Mouse (Mus musculus) splenic B cell, adult 2 months (primary cell): ENCODE results near the gene Cyth1.

Experiments used
- DNase-seq: peaks from one replicate; pipeline ENCODE4 v3.0.0-alpha.2; 2011; ENCODE audit warnings: low read depth, low spot score
- H3K27me3 ChIP-seq: 2 replicates; pipeline ENCODE4 v1.6.1; 2012; ENCODE audit warnings: mild to moderate bottlenecking, low read length, moderate library complexity, mixed read lengths; ENCODE audit not compliant: control insufficient read depth, poor library complexity, insufficient read depth, severe bottlenecking
- H3K36me3 ChIP-seq: 2 replicates; pipeline ENCODE4 v1.6.1; 2012; ENCODE audit warnings: mild to moderate bottlenecking, low read length, moderate library complexity, mixed read lengths; ENCODE audit not compliant: control insufficient read depth, poor library complexity, insufficient read depth, severe bottlenecking

The Cyth1 gene

DNA sequence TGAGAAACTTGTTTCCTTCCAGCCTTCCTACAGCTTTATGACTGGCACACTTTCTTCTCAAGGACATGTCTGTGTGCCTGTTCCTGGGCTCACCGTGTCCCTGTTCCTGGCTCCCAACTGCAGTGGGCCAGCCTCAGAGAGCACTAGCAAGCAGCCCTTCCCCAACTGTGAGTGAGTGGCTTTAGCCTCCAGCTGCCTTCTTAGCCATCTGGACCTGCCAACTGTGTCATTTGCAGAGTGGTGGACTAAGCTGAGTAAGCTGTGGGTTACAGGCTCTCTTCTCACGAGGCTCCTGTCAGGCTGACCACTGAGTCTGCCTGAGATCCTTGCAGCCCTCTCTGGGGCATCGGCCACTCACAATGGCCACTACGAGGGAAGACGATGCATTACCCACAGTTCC, 75.6 kb downstream of the Cyth1 start:
- peaks cover 19% of the 10 kb centered on the region for H3K36me3 ChIP-seq
- no peak for DNase-seq
- H3K27me3 ChIP-seq = no peaks in the 10 kb centered on the region

DNA sequence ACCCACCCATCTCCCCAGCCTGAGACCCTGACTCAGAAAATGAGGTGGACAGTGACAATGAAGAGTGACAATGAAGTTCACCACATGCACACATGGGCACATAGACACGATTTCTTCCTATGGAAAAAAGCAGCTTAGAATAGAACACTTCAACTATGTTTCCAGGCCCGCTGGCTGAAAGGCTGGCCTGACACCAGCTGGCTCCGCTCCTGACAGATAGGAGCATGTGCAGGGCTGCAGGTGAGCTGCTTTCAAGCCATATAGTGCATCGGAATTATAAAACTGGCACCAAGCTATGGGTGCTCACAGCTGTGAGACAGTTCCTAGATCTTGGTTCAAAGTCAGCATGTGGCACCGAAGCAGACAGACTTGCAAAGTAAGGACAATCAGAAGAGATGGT, 78.1 kb downstream of the Cyth1 start:
- no peaks in the 10 kb centered on the region for H3K27me3 ChIP-seq
- no peak for DNase-seq
- peaks cover 23% of the 10 kb centered on the region for H3K36me3 ChIP-seq

DNA sequence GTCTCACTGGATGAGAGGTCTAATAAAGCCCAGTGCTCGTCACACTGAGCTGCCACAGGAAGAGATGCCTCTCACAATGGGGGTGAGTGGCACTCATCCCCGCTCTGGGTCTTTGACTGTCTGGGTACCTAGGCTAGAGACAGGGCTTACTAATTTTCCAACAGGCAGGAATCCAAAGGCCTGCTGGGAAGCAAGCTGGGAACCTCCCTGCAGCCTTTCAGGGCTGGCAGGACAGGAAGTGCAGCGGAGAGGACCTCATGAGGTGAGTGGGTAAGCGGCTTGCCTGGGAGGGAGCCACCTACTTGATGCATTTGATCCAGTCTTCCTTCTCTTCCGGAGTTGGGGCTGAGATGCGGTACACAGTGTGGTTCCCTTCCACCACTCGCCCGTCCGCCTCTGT, 79.7 kb downstream of the Cyth1 start:
- H3K36me3 ChIP-seq = peaks cover 23% of the 10 kb centered on the region
- DNase-seq = no peak
- no peaks in the 10 kb centered on the region for H3K27me3 ChIP-seq

DNA sequence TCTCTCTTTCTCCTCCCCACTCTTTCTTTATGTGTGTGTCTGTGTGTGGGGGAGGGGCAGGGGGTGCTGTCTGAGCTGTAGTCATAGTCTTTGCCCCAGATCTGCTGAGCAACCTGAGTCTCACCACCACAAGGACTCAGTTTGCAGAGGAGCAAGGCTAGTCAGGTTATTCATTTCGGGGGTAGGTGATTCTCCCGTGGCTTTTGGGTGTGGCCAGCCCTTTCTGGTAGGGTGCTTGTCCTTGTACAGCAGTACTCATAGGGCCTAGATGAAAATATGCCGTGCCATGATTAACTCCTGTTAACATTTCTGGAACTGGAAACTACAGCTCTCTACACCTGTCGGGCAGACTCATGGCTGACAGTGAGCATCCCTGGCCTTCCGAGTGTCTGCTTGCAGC, 81.8 kb downstream of the Cyth1 start:
- Histone ChIP-seq H3K27me3 (no peaks in the 10 kb centered on the region), H3K36me3 (peaks cover 23% of the 10 kb centered on the region)
- DNase-seq = no peak

DNA sequence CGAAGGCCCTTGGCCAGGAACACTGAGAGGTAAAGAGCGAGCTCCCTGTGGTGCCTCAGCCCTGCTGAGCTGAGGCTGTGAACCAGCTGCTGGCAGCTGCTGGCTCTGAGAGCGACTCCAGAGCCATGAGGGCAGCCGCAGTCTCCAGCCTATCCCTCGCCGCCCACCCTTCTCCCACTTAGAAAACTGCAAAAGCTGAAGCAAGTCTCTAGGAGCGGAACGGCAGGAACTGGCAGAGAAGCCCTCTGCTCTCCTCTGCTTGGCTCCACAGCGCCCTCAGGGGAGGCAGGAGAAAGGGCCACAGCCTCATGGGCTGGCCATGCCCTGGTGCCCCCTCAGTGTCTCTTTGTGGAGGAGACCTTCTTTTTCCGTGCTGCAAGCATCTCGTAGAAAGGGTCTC, 82.7 kb downstream of the Cyth1 start:
- Histone ChIP-seq H3K27me3 (no peaks in the 10 kb centered on the region), H3K36me3 (peaks cover 23% of the 10 kb centered on the region)
- no peak for DNase-seq

DNA sequence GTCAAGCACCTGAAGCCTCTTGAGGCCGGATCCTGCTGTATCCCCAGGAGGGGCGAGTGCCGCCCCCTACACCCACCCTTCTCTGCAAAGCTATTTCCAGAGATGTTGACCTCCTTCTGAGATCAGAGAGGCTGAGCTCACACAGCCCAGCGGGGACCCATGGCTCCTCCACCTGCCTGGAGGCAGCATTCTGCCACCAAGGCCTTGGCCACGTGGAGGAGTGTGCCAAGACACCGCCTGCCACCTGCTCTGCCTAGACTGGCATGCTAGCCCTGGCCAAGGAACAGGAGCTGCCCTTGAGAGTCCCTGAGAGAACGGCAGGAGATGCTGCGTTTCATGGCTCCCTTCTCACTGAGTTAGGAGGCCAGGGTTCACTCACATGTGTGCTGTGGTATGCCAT, 83.8 kb downstream of the Cyth1 start:
- H3K36me3 ChIP-seq = peaks cover 20% of the 10 kb centered on the region
- DNase-seq = no peak
- no peaks in the 10 kb centered on the region for H3K27me3 ChIP-seq

DNA sequence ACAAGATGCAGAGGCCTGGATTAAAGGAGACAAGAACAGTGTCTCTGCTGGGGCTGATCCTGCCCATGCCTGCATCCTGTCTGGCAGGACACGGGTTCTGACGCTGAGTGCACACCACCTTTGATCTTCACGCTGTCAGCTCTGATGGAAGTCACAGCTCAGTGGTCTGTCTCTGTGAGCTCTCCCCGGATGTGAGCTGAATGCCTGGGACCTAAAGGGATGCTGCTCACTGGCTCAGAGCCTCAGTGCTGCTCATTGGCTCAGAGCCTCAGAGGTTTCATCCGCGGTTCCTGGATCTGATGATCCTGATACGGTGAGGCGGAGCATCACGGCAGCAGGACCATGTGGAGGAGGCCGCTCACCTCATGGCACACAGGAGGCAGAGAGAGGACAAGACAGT, 86.1 kb downstream of the Cyth1 start:
- DNase-seq = peak; percentile 74
- peaks cover 16% of the 10 kb centered on the region for H3K36me3 ChIP-seq
- no peaks in the 10 kb centered on the region for H3K27me3 ChIP-seq

DNA sequence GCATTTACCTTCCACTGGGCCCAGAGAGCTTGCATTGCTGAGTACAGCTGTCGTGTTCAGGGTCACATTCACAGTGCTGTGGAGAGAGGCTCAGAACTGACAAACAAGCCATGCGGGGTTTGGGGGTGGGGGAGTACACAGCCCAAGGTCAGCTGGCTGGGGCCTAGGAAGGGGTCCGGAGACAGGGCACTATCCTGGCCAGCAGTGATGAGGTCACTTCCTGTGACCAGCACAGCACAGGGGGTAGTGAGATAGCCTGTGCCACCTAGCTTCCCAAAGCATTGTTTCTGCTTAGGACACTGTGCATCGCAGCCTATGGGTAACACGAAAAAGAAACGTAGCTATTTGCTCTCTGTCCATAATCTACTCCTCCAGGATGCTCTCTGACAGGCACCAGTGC, 87.2 kb downstream of the Cyth1 start:
- H3K27me3 ChIP-seq = no peaks in the 10 kb centered on the region
- no peak for DNase-seq
- peaks cover 15% of the 10 kb centered on the region for H3K36me3 ChIP-seq

DNA sequence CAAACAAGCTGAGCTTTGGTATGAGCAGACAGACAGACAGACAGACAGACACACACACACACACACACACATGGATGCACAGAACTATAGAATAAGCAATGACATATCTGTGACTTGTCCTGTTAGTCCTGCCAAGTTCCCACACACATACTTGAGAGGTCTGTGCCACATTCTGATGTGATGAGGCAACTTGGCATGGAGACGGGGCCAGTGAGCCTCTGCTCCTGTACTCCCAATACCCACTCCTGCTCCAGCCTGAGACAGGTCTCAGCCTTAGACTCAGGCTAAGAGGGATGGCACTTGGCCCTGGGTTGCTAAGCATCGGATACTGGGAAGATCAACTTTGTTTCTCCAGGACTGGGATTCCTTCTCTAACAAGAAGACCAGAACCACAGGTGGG, 87.6 kb downstream of the Cyth1 start:
- no peaks in the 10 kb centered on the region for H3K27me3 ChIP-seq
- DNase-seq = no peak

DNA sequence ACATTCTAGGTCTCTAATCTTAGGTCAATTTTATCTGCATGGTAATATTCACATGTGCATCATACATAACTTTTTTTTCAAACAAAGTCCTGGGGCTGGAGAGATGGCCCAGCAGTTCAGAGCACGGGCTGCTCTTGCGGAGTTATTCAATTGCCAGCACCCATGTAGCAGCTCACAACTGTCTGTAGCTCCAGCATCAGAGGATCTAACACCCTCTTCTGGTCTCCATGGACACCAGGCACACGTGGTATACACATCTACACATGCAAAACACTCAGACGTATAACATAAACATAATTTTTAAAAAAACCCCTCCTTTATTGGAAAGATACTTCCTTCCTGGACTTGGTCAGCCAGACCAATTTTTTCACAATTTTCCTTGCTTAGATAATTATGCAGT, 89.6 kb downstream of the Cyth1 start:
- H3K27me3 ChIP-seq = no peaks in the 10 kb centered on the region
- DNase-seq = peak; percentile 48
- peaks cover 3% of the 10 kb centered on the region; the same call in 1 of the 2 replicates for H3K36me3 ChIP-seq

More for the DNA sequence above, 87.6 kb downstream of the Cyth1 start:
- H3K36me3 ChIP-seq = peaks cover 12% of the 10 kb centered on the region

DNA sequence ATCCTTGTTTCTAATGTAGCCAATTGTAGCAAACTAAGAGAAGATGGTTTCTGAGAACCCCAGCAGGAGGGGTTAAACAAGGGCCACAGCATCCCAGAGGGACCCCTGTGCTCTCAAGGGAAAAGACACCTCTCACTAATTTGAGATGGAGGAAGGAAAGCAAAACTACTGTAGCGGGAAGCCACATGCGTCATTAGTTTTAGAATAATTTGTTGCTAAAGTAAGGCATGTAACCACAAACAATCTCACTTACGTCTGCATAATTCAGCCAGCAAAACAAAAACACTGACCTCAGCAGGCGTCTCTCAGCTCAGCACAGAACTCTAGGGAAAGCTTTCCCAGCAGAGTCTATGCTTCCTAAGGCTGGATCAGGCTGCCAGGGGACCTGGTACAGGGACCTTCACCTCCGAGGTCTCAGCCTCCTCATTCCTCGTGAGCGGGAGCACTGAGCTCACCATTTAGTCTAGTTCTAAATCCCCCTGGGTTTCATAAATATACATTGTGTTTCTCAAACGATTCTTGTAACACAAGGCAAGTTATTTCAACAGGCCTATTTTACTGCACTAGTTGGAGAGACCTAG, 91.8 kb downstream of the Cyth1 start:
- no peaks in the 10 kb centered on the region for H3K27me3 ChIP-seq
- no peaks in the 10 kb centered on the region for H3K36me3 ChIP-seq
- DNase-seq = peak; percentile 95

DNA sequence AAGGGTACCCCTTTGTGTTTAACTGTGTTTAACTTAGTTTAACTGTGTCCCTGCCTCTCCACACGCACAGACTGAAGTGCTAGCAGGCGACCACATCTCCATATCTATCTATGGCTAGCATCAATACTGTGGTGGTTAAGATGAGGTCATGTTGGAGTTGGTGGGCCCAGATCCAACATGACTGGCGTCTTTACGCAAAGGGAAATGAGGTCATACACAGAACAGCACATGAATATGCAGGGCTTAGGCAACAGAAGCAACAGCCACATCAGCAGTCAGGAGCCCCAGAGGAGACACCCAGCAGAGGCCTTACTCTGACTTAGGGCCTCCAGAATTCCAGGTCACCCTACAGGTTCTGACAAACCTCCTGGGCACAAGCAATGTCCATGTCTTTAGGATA, 95.4 kb downstream of the Cyth1 start:
- Histone ChIP-seq H3K36me3 (no peaks in the 10 kb centered on the region; the same call in 1 of the 2 replicates), H3K27me3 (no peaks in the 10 kb centered on the region)
- DNase-seq = no peak

DNA sequence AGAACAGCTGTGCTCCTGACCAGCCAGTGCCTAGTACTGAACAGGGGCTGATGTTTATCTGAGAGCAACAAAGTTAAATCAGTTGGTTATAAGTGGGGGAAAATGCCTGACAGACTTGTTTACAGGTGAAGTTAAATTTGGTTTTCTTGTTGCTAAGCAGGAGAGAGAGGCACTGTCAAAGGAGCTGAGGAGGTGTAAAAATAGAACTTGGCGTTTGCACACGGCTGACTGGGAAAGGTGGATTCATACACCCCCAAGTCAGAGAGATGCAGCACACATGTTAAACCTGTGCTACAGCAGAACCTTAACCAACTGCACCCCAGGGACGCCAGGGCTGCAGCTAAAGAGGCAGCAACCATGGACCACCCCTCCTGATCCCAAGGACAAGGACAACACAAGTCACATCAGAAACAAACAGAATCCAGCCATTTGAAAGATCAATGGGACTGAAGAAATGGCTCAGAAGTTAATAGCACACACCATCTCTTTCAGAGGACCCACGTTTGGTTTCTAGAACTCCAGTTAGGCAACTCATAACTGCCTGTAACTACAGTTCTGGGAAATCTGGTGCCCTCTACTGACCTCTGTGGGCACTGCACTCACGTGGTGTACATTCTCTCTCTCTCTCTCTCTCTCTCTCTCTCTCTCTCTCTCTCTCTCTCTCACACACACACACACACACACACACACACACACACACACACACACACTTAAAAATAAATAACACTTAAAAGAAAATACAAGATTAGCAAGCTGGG, 96.8 kb downstream of the Cyth1 start:
- H3K27me3 ChIP-seq = no peaks in the 10 kb centered on the region
- DNase-seq = no peak
- no peaks in the 10 kb centered on the region; the same call in 1 of the 2 replicates for H3K36me3 ChIP-seq

DNA sequence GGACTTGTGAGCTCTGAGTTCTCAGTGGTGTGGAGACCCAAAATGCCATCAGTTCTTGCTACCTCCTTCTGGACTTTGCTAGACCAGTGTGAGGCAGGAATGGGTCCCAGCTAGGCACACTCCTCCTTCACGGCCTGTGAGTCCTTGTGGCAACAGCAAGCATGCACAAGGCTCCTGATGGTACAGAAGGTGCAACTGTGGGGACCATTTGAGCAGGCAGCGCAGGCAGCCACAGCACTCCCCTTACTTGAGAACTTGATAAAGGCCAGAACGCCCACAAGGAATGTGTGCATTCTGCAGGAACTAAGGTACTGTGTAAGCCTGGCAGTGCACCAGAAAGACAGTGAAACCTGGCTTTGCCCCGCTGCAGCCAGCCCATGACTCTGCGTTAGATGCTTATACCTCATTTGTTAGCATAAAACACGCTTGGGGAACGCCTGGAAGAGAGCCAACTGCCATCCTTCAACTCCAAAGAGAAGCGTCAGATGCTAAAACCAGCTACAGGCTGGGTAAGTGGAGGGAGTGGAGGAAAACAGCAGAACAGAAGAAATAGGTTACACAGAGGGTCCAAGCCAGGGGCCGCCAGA, 98.2 kb downstream of the Cyth1 start:
- H3K36me3 ChIP-seq = no peaks in the 10 kb centered on the region; the same call in 1 of the 2 replicates
- no peak for DNase-seq
- H3K27me3 ChIP-seq = no peaks in the 10 kb centered on the region

DNA sequence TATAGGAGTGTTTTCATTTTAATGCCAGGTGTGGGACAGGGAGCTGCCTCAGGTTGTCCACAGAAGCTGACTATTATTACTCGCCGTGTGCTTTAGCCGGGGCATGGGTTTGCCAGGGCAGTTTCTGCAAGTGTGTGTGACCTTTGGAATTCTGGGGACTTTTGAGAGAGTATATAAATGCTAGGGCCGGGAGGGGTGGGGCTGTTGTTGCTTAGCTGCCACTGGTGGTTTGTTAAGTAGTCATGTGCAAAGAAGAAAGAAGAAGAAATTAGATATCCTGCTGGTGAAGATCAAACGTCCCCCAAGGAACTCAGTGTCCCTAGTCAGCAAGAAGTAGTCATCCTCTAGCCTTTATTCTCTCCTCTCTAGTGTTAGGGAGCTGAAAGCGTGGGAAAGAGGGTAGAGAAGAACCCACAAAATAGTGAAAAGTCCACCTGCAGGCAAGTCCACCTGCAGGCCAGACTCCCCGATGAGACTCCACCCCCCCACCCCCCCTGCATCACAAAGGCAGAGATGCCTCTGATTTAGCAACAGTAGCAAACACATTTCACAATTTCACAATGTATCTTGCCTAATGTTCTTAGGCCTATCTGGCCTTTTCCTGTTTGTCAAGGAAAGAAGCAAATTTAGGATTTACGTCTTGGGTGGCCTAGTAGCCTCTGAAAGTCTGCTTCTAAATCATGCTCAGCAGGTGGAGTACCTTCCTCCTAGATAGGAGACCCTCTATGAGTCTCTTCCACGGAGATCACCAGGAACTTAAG, 100.3 kb downstream of the Cyth1 start:
- no peaks in the 10 kb centered on the region; the same call in 1 of the 2 replicates for H3K36me3 ChIP-seq
- DNase-seq = peak; percentile 55
- no peaks in the 10 kb centered on the region for H3K27me3 ChIP-seq
